Mouse (Mus musculus) right cerebral cortex, adult 2 months (tissue): ENCODE data around the gene Cd63.

Experiments
- DNase-seq, 2 experiments: peaks; one replicate each; pipeline ENCODE4 v3.0.0; 2021 to 2022; ENCODE audit warnings: low spot score in 2 of 2

Gene Cd63

GRCm38 (mm10) chr10:128929638-128930378, 29.0 kb downstream of the Cd63 start:
- no peak for DNase-seq

GRCm38 (mm10) chr10:128931441-128931840, 30.7 kb downstream of the Cd63 start:
- DNase-seq, result no peak

- no peak for DNase-seq
Measured at GRCm38 (mm10) chr10:128933574-128933973, 32.8 kb downstream of the Cd63 start, which contains the start of gene Itga7. TSS of gene Itga7 (plus strand) at chr10:128933818.

DNA sequence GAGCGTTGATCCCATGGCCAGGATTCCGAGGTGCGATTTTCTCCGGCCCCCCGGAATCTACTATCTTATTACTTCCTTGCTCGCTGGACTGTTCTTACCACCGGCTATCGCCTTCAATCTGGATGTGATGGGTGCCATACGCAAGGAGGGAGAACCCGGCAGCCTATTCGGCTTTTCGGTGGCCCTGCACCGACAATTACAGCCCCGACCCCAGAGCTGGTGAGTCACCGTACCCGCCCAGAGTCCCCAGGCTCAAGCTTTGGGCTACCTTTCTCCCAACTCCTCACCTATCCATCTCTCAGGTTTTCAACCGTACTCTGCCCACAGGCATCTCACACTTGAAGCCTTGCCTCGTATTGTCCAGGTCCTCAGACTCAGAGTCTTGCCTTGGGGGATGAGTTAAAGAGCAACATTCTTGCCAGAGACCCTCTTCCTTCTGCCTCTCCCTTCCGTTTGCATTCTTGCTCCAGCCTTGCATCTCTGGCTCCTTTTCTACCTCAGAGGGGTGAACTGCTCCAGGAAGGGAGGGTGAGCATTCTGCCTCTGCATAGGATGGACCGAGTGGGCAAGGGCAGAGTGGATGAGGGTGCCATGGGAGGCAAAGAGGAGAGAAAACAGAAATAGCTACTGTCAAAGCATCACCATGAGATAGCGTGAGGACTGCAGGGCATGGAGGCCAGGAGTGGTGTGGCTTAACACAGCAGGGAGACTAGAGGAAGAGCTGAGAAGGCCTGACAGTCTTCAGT, 33.4 kb downstream of the Cd63 start:
- DNase-seq, result no peak

GRCm38 (mm10) chr10:128934997-128935787, 34.4 kb downstream of the Cd63 start:
- DNase-seq, result no peak

GRCm38 (mm10) chr10:128935826-128936440, 35.1 kb downstream of the Cd63 start:
- DNase-seq, result no peak

GRCm38 (mm10) chr10:128937756-128938390, 37.1 kb downstream of the Cd63 start:
- DNase-seq, result no peak

- DNase-seq, result no peak
Measured at GRCm38 (mm10) chr10:128938457-128938856, 37.7 kb downstream of the Cd63 start.

DNA sequence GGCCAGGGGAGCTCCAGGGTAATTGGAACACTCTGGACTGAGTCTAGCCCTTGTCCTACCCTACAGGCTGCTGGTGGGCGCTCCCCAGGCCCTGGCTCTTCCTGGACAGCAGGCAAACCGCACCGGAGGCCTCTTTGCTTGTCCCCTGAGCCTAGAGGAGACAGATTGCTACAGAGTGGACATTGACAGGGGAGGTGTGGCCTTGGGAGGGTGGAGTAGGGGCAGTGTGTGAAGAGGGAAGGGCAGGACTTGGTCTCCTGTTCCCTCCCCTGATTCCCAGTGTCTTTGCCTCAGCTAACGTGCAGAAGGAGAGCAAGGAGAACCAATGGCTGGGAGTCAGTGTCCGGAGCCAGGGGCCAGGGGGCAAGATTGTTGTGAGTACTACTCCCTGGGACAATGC, 38.2 kb downstream of the Cd63 start:
- no peak for DNase-seq

DNA sequence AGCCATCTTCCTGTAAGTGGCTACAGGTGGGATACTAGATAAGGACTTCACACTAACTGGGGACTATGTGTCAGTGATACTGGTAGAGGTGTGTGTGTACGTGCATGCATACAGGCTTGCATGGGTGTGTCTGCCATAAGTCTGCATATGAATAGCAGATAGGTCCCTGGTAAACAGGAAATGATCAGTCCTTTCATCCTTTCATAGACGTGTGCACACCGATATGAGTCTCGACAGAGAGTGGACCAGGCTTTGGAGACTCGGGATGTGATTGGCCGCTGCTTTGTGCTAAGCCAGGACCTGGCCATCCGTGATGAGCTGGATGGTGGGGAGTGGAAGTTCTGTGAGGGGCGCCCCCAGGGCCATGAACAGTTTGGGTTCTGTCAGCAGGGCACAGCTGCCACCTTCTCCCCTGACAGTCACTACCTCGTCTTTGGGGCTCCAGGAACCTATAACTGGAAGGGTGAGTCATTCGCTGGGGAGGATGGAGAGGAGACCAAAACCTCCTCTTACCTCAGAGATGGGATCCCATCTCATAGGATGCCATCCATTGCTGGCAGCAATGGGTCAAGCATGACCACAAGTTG, 39.8 kb downstream of the Cd63 start:
- no peak for DNase-seq

GRCm38 (mm10) chr10:128945675-128946074, 44.9 kb downstream of the Cd63 start:
- DNase-seq, result no peak

DNA sequence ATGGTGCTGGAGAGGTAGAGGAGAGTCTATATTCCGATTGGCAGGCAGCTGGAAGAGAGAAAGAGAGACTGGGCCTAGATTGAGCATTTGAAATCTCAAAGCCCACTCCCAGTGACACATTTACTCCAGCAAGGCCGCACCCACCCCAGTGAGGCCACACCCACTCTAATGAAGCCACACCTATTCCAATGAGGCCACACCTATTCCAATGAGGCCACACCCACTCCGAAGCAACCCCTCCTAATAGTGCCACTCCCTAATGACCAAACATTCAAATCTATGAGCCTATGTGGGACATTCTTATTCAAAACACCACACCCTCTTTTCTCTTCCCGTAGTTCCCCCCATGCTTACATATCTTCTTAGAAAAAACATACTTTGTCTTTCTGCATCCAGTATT, 46.7 kb downstream of the Cd63 start:
- DNase-seq, result no peak

DNA sequence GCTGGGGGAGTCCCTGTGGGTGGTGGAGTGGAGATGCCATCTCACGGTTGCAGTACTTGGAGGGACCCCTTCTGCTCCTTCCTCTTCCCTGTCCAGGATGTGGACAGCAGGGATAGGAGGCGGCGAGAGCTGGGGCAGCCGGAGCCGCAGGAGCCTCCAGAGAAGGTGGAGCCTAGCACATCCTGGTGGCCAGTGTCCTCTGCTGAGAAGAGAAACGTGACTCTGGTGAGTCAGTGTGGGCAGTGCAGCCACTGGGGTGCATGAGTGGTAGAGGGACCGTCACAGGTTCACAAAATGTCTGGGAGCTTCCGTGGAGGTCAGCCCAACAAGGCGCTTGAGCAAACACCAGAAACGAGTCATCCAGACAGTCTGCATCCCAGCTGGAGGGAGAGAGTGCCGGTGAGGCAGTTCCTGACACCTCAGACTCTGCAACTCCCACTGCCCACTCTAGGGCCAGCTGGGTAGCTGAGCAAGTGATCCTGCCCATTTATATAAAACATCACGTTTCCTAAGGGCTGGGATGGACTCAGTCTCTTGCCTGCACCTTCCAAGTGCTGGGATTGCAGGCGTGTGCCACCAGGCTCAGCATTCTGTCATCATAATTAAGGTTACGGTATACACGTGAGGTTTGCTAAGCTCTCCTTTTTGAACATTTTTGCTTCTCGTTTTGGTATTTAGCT, 49.6 kb downstream of the Cd63 start:
- DNase-seq, result no peak

- DNase-seq, result no peak
Measured at GRCm38 (mm10) chr10:128958340-128958739, 57.6 kb downstream of the Cd63 start.

DNA sequence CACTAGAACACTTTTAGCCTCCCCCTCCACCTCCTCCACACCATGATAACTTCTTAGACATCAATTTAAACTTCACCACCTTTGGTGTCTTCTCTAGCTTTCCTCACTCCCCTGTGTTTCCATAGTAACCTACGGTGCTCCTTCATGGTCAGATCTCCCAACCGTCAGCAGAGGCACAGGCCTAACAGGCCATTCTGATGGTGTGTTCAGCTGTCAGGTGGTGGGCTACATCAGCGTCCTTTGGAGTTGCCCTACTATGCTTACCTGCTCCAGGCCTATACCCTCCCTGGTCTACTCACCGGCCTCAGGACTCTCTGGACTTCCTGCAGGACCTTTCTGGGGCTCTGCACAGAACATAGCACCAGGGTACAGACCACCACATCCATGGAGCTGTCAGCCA, 59.4 kb downstream of the Cd63 start:
- no peak for DNase-seq

DNA sequence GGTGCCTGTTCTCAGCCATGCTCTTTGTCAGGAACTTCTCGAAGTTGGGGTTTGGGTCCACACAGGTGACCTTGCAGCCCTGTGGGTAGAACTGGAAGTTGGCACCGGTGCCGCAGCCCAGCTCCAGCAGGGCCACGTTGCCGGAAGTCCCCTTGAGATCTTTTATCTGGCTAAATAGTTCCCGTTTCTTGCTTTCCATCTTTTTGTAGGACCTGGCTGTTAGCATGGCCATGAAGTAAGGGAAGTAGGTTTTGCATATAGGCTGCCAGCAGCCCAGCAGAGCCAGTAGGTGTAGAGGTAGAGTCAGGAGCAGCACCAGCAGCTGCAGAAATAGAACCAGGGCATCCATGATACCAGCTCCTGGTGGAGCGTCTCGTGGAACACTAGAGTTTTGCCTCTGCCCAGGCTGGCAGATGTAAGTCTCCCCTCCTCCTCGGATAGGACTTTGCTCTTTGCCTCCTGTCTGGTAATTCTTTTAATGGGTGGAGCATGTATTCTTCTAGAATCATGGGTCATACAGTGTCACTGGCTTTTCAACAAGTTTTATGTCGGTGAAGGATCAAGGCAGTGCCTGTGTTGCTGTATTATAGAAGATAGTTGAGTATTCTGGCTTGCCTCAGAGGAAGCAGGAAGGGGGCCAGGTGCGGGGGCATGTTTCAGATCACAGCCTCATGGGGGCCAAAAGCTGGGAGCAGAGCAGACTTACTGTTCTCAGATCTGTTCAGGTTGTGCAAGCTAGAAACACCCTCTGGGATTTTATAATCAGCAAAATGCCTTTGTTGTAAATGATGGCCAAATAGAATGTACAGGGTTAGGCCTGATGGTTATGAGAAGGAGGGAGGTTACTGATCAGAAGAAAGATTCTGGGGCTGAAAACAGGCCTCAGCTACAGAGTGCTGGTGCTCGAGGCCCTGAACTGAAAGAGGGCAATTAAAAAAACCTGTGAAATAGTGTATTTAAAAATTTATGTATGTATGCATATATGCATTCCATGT, 60.1 kb downstream of the Cd63 start, which contains the start of gene Mettl7b:
TSS of gene Mettl7b (minus strand) at position 399 of the 995 bp plus-strand sequence.
- no peak for DNase-seq
